7 mouse cellular contexts compared by ENCODE assay signal in genomic region chr2:29934906-29935599, GRCm38 (mm10). TPM values are rescaled to one million over a fixed set of nuclear protein-coding genes. Genes with fewer than 3 reads are reported as not detected.
A peak's percentile ranks its signal among the peaks of the same experiment; 100 is the strongest.
DNase-seq lines count a peak whose midpoint lies in the region; ATAC-seq lines count a peak whose summit lies in the region.

Gene Gle1 (plus strand): TSS chr2:29935426.

- no peaks in the 10 kb centered on the region; the same call in 1 of the 2 replicates for H3K36me3 ChIP-seq in embryonic facial prominence, embryonic 11.5 days (replicated peaks; ENCODE audit: control insufficient read depth, insufficient read depth, low read depth, low read length)
- peaks cover 49% of the 10 kb centered on the region for H3K36me3 ChIP-seq in limb, embryonic 10.5 days
- H3K36me3 ChIP-seq in midbrain, embryonic 13.5 days, result peaks cover 45% of the 10 kb centered on the region

- no peaks in the 10 kb centered on the region for H3K4me1 ChIP-seq in embryonic facial prominence, embryonic 11.5 days (ENCODE audit: control insufficient read depth, insufficient read depth, low read length)
- H3K4me1 ChIP-seq in limb, embryonic 10.5 days, result peaks cover 8% of the 10 kb centered on the region
- H3K4me1 ChIP-seq in midbrain, embryonic 13.5 days (replicated peaks), result peaks cover 8% of the 10 kb centered on the region

- H3K27me3 ChIP-seq in embryonic facial prominence, embryonic 11.5 days (ENCODE audit: control insufficient read depth, insufficient read depth, low read length), result no peaks in the 10 kb centered on the region
- H3K27me3 ChIP-seq in limb, embryonic 10.5 days (ENCODE audit: low read depth, poor library complexity, severe bottlenecking), result no peaks in the 10 kb centered on the region
- H3K27me3 ChIP-seq in midbrain, embryonic 13.5 days, result no peaks in the 10 kb centered on the region

- WGBS in embryonic facial prominence, embryonic 11.5 days, result 4% methylated on average over 44 of the region's 44 CpGs
- 4% methylated on average over 44 of the region's 44 CpGs for WGBS in limb, embryonic 10.5 days
- WGBS in midbrain, embryonic 13.5 days, result 3% methylated on average over 44 of the region's 44 CpGs

- H3K27ac ChIP-seq in embryonic facial prominence, embryonic 11.5 days (replicated peaks; ENCODE audit: low read depth, low read length), result no peak within 1 kb of the TSS; the same call in 1 of the 2 replicates
- H3K27ac ChIP-seq in limb, embryonic 10.5 days, result peak within 1 kb of the TSS; percentile 86
- peak within 1 kb of the TSS; percentile 88 for H3K27ac ChIP-seq in midbrain, embryonic 13.5 days

- H3K9ac ChIP-seq in embryonic facial prominence, embryonic 11.5 days (replicated peaks; ENCODE audit: low read length), result peak within 1 kb of the TSS; percentile 66
- H3K9ac ChIP-seq in midbrain, embryonic 13.5 days (replicated peaks), result peak within 1 kb of the TSS; percentile 73

- H3K4me3 ChIP-seq in embryonic facial prominence, embryonic 11.5 days (ENCODE audit: low read depth, low read length), result peak within 1 kb of the TSS; percentile 93
- H3K4me3 ChIP-seq in limb, embryonic 10.5 days, result peak within 1 kb of the TSS; percentile 90
- peak within 1 kb of the TSS; percentile 93 for H3K4me3 ChIP-seq in midbrain, embryonic 13.5 days (replicated peaks)

- ATAC-seq in embryonic facial prominence, embryonic 11.5 days (replicated peaks; ENCODE audit: insufficient number of reproducible peaks, low FRiP score, low TSS enrichment, low read depth), result peak; percentile 94
- peak; percentile 100 for ATAC-seq in granulocyte monocyte progenitor cell, adult 5-6 weeks (replicated peaks; ENCODE audit: poor library complexity, severe bottlenecking)
- ATAC-seq in midbrain, embryonic 13.5 days, result peak; percentile 99

- H3K9me3 ChIP-seq in embryonic facial prominence, embryonic 11.5 days (replicated peaks; ENCODE audit: control insufficient read depth, low read length), result no peaks in the 10 kb centered on the region
- H3K9me3 ChIP-seq in limb, embryonic 10.5 days (replicated peaks), result no peaks in the 10 kb centered on the region
- H3K9me3 ChIP-seq in midbrain, embryonic 13.5 days, result no peaks in the 10 kb centered on the region

- peak within 1 kb of the TSS; percentile 57 for H3K4me2 ChIP-seq in embryonic facial prominence, embryonic 11.5 days (ENCODE audit: low read depth, low read length)
- peak within 1 kb of the TSS; percentile 71 for H3K4me2 ChIP-seq in midbrain, embryonic 13.5 days (replicated peaks)

- DNase-seq in adrenal gland, postnatal 14 days, result peak; percentile 99
- peak; percentile 95 for DNase-seq in embryonic facial prominence, embryonic 11.5 days (ENCODE audit: low spot score)
- peak; percentile 95 for DNase-seq in kidney, adult 11 months
- peak; percentile 98 for DNase-seq in limb, embryonic 10.5 days (ENCODE audit: low spot score)
- DNase-seq in spleen, adult 12 weeks (ENCODE audit: low spot score), result peak; percentile 96

RNA-seq across cellular contexts. Expression of gene Gle1, which starts in this region (rescaled TPM):
- total RNA-seq in adrenal gland, postnatal 14 days (2021), result 29.1 and 35.3 TPM in 2 replicates
- polyA plus RNA-seq in embryonic facial prominence, embryonic 11.5 days (2014; fragmentation: Nextera tagmentation; extraction: Ambion mirVana), result 56.8 and 57.7 TPM in 2 replicates
- 36.5 and 38.7 TPM in 2 replicates for total RNA-seq in granulocyte monocyte progenitor cell, adult 5-6 weeks (2014; fragmentation: Nextera tagmentation)
- total RNA-seq in granulocyte monocyte progenitor cell, adult 5-6 weeks (2017), result 89.0 and 139 TPM in 2 replicates
- 75.8 and 86.9 TPM in 2 replicates for polyA plus RNA-seq in limb, embryonic 10.5 days (2016; fragmentation: Nextera tagmentation; extraction: Ambion mirVana)
- 78.1 and 78.8 TPM in 2 replicates for polyA plus RNA-seq in midbrain, embryonic 13.5 days (2015; fragmentation: Nextera tagmentation; extraction: Ambion mirVana)
